Mouse (Mus musculus): Measurements from ENCODE around the gene Igfbp5. TPM values are rescaled to one million over a fixed set of nuclear protein-coding genes. Genes with fewer than 3 reads are reported as not detected.

Igfbp5 gene
- total and polyA plus RNA-seq, 3 experiments = 0.03 TPM; not detected in 2

GRCm38 (mm10) chr1:72859963-72860362, 14.7 kb downstream of the Igfbp5 start:
- TF ChIP-seq ZNF384 (IDR thresholded peaks at IDR 0.05; ENCODE audit: low read depth, low read length) (no peak), TBP (IDR thresholded peaks at IDR 0.05; ENCODE audit: low read depth, low read length) (no peak), CHD1 (IDR thresholded peaks at IDR 0.05; ENCODE audit: low read depth, low read length) (no peak), ETS1 (IDR thresholded peaks at IDR 0.05; ENCODE audit: low read depth, low read length) (no peak), MAFK (IDR thresholded peaks at IDR 0.05; ENCODE audit: borderline replicate concordance, low read depth, low read length) (no peak), RAD21 (IDR thresholded peaks at IDR 0.05; ENCODE audit: low read depth, low read length) (no peak), MAX (IDR thresholded peaks at IDR 0.05; ENCODE audit: low read length) (no peak), ELF1 (IDR thresholded peaks at IDR 0.05; ENCODE audit: low read depth, low read length) (no peak), JUND (IDR thresholded peaks at IDR 0.05; ENCODE audit: low read depth, low read length) (no peak), NRF1 (IDR thresholded peaks at IDR 0.05; ENCODE audit: insufficient read depth, low read depth, low read length, poor library complexity, severe bottlenecking) (no peak), ZKSCAN1 (IDR thresholded peaks at IDR 0.05; ENCODE audit: low read depth, low read length) (no peak), TAL1 (IDR thresholded peaks at IDR 0.05; ENCODE audit: low read length) (no peak)
- H3K36me3 ChIP-seq (ENCODE audit: control insufficient read depth in 1 of 2, insufficient read depth in 2 of 2, low read length in 2 of 2) = no peaks in the 10 kb centered on the region
- H3K27ac ChIP-seq (ENCODE audit: control insufficient read depth, low read depth, low read length) = no peak overlapping the region
- no peak for DNase-seq (ENCODE audit: low read depth, low spot score)
- no peaks in the 10 kb centered on the region for H3K4me1 ChIP-seq (ENCODE audit: control insufficient read depth in 1 of 2, insufficient read depth in 2 of 2, low read length in 2 of 2)
- no peak overlapping the region for H3K9ac ChIP-seq (ENCODE audit: control insufficient read depth, low read depth, low read length, poor library complexity, severe bottlenecking)
- H3K79me2 ChIP-seq (ENCODE audit: control insufficient read depth, insufficient read depth, low read length, poor library complexity) = no peaks in the 10 kb centered on the region
- H3K9me3 ChIP-seq (replicated peaks; ENCODE audit: insufficient read depth, low read length) = no peaks in the 10 kb centered on the region
- H3K4me3 ChIP-seq (ENCODE audit: control insufficient read depth in 1 of 2, insufficient read depth in 1 of 2, low read depth in 2 of 2, low read length in 2 of 2) = no peak overlapping the region
- H3K27me3 ChIP-seq (ENCODE audit: control insufficient read depth in 1 of 2, insufficient read depth in 2 of 2, low read length in 2 of 2) = peaks cover 0 to 2% of the 10 kb centered on the region in 2 experiments; a peak in 2 of 4 replicates

GRCm38 (mm10) chr1:72858874-72859273, 15.8 kb downstream of the Igfbp5 start:
- Histone ChIP-seq H3K27ac (ENCODE audit: control insufficient read depth, low read depth, low read length) (no peak overlapping the region), H3K9ac (ENCODE audit: control insufficient read depth, low read depth, low read length, poor library complexity, severe bottlenecking) (no peak overlapping the region), H3K4me3 (ENCODE audit: control insufficient read depth in 1 of 2, insufficient read depth in 1 of 2, low read depth in 2 of 2, low read length in 2 of 2) (no peak overlapping the region), H3K9me3 (replicated peaks; ENCODE audit: insufficient read depth, low read length) (no peaks in the 10 kb centered on the region), H3K27me3 (ENCODE audit: control insufficient read depth in 1 of 2, insufficient read depth in 2 of 2, low read length in 2 of 2) (peaks cover 0 to 2% of the 10 kb centered on the region in 2 experiments; a peak in 2 of 4 replicates), H3K36me3 (ENCODE audit: control insufficient read depth in 1 of 2, insufficient read depth in 2 of 2, low read length in 2 of 2) (no peaks in the 10 kb centered on the region), H3K79me2 (ENCODE audit: control insufficient read depth, insufficient read depth, low read length, poor library complexity) (no peaks in the 10 kb centered on the region), H3K4me1 (ENCODE audit: control insufficient read depth in 1 of 2, insufficient read depth in 2 of 2, low read length in 2 of 2) (no peaks in the 10 kb centered on the region)
- TF ChIP-seq E2F4 (IDR thresholded peaks at IDR 0.05; ENCODE audit: borderline replicate concordance, low read depth, low read length) (no peak), SMC3 (IDR thresholded peaks at IDR 0.05; ENCODE audit: low read depth, low read length) (no peak), KAT2A (conservative IDR thresholded peaks at IDR 0.05; ENCODE audit: low read depth, low read length) (no peak), USF2 (IDR thresholded peaks at IDR 0.05; ENCODE audit: borderline replicate concordance in 1 of 2, insufficient read depth in 1 of 2, low read depth in 1 of 2, low read length in 2 of 2) (no peak), MYB (IDR thresholded peaks at IDR 0.05; ENCODE audit: low read depth, low read length) (no peak), JUND (IDR thresholded peaks at IDR 0.05; ENCODE audit: low read depth, low read length) (no peak), NRF1 (IDR thresholded peaks at IDR 0.05; ENCODE audit: insufficient read depth, low read depth, low read length, poor library complexity, severe bottlenecking) (no peak), CHD2 (IDR thresholded peaks at IDR 0.05; ENCODE audit: low read length) (no peak), ELF1 (IDR thresholded peaks at IDR 0.05; ENCODE audit: low read depth, low read length) (no peak), GABPA (IDR thresholded peaks at IDR 0.05; ENCODE audit: low read depth, low read length) (no peak), TAL1 (IDR thresholded peaks at IDR 0.05; ENCODE audit: low read length) (no peak), MXI1 (IDR thresholded peaks at IDR 0.05; ENCODE audit: low read depth, low read length) (no peak), CTCF (IDR thresholded peaks at IDR 0.05 in 2 of 3, conservative IDR thresholded peaks at IDR 0.05 in 1 of 3; ENCODE audit: control insufficient read depth in 1 of 3, insufficient read depth in 1 of 3, low read depth in 2 of 3, low read length in 3 of 3, poor library complexity in 1 of 3, severe bottlenecking in 1 of 3) (no peak), CHD1 (IDR thresholded peaks at IDR 0.05; ENCODE audit: low read depth, low read length) (no peak), GATA1 (IDR thresholded peaks at IDR 0.05; ENCODE audit: low read depth, low read length) (no peak), MEF2A (IDR thresholded peaks at IDR 0.05; ENCODE audit: extremely low read depth, insufficient replicate concordance, low read depth, low read length, poor library complexity, severe bottlenecking) (no peak), TBP (IDR thresholded peaks at IDR 0.05; ENCODE audit: low read depth, low read length) (no peak), EP300 (IDR thresholded peaks at IDR 0.05; ENCODE audit: low read depth in 1 of 2, low read length in 2 of 2) (no peak), BHLHE40 (IDR thresholded peaks at IDR 0.05; ENCODE audit: borderline replicate concordance, low read depth, low read length) (no peak)
- DNase-seq (ENCODE audit: low read depth, low spot score) = no peak
